Mouse (Mus musculus) heart, postnatal 14 days (tissue): ENCODE results near the gene Dhrs13. TPM values are rescaled to one million over a fixed set of nuclear protein-coding genes. Genes with fewer than 3 reads are reported as not detected.
"Not testable (repeated sequence)": the region's sequence is repeated elsewhere in the genome, so short reads cannot be mapped to it uniquely, and the experiment has no call there.

Experiments used
- DNase-seq, 2 experiments: peaks; one replicate each; pipeline ENCODE4 v3.0.0; 2021 to 2022
- intact Hi-C: fragments of 180-260 bp; cut with DNase I; formaldehyde crosslinking; loops from one replicate; pipeline ENCODE4 v1.15.1; 2025
- total RNA-seq, 2 experiments: library from RNA; stranded (reverse); gene quantifications; 2 replicates each; pipeline ENCODE4 v1.2.3; 2021

The Dhrs13 gene
- total RNA-seq, 2 experiments from 2014 or later: 3.8 to 3.9 TPM

DNA sequence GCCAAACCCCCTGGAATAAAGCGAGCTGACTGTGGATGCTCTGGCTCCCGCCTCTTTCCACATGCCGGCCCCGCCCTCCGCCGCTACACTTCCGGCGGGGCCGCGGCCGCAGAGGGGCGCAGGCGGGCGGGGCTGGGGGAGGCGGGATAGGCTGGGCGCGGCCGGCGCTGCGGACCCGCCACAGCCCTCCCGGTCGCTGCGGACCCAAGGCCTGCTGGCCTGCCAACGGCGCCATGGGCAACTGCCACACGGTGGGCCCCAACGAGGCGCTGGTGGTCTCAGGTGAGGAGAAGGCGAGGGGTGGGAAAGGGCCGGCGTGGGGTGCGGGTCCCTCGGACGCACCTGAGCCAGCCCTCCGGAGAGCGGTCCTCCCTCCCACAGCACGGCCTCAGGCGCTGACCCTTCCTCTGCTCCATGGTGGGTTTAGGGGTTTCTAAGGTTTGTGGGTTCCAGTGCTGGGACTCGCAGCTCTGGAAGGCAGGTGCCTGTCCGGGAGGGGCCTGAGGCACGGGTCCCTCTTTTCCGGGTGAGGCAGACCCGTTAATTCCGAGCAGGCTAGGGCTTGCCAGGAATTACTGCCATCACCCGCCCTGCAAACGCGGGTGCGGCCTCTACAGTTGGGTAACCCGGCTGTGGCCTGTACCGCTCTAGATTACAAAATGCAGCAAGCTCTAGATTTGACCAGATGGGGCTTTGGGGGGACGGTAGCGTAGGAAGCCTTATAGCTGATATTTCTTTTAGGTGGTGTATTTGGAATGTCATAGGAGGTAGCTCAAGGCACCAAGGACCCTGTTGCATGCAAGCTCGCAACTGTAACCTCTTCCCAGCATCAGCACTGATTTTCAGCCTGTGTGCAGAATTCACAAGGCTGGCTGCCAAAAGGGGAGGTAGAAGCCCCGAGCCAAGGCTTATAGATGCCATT lies 6.0 kb downstream of the Dhrs13 start, which contains the start of gene Flot2:
Gene Flot2, plus strand, starts transcription at position 101 of the 922 bp plus-strand sequence.
- peak; percentile 75 to 76 for DNase-seq
- intact Hi-C loops: no loop called here

DNA sequence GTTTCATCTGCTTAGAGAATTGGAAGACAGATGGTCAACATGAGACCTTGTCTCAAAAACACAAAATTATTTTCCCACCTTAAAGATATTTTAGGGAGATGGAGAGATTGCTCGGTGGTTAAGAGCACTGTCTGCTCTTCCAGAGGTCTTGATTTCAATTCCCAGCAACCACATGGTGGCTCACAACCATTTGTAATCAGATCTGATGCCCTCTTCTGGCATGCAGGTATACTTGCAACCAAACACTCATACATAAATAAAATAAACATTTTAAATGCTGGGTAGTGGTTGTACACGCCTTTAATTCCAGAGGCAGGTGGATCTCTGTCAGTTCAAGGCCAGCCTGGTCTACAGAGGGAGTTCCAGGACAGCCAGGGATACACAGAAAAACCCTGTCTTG lies 8.8 kb downstream of the Dhrs13 start:
- intact Hi-C loops: no loop called here
- no peak for DNase-seq

DNA sequence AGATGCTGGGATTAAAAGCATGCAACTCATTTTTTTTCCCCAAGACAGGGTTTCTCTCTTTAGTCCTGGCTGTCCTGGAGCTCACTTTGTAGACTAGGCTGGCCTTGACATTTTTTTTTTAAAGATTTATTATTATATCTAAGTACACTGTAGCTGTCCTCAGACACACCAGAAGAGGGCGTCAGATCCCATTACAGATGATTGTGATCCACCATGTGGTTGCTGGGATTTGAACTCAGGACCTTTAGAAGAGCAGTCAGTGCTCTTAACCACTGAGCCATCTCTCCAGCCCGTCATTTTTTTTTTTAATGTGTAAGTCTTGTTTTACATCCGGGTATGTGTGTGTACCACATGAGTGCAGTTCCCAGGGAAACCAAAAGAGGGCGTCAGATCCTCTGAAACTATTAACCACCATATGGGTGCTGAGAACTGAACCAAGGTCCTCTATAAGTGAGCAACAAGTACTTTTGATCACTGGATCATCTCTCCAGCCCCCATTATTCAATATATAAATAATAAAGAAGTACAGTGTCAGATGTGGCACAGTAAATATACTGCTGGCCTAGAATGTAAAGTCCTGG lies 10.3 kb downstream of the Dhrs13 start:
- DNase-seq, intact Hi-C loops: not testable (repeated sequence)

DNA sequence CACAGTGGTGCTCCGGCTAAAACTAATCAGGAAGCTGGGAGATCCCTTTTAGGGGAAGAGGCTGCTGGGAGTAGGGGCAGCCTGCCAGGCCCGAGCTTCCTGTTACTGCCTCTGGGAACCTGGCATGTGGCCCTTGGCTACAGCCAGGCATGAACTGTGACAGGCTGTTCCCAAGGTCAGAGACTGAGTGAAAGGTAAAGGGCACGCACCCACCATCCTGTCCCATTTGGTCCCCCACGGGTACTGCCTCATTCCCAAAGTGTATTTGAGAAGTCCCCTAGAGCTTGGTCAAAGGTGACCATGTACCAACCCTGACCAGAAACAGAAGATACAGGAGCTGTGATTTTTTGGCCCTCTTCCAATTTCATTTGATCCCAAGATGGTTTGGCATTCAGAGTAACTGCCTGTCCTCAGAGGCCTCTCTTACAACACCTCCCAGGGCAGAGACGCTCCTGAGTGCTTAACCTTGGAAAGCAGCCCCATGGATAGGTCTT lies 12.7 kb downstream of the Dhrs13 start:
- intact Hi-C loops: no loop called here
- peak; percentile 86 to 91 for DNase-seq

DNA sequence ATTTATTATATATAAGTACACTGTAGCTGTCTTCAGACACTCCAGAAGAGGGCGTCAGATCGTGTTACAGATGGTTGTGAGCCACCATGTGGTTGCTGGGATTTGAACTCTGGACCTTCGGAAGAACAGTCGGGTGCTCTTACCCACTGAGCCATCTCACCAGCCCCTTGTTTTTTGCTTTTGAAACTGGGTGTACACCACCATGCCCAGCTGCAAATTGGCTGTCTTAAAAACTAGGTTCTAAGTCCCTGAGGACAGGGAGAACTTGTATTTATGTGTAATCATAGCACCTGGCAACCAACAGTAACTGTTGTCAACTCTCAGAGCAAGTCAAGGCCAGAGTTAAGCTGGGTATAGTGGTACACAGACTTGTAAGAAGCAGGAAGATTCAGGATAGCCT lies 16.6 kb downstream of the Dhrs13 start:
- DNase-seq, intact Hi-C loops: not testable (repeated sequence)

- no peak for DNase-seq
- intact Hi-C loops: no loop called here
Observed at GRCm38 (mm10) chr11:78053078-78053477, 21.0 kb downstream of the Dhrs13 start.

DNA sequence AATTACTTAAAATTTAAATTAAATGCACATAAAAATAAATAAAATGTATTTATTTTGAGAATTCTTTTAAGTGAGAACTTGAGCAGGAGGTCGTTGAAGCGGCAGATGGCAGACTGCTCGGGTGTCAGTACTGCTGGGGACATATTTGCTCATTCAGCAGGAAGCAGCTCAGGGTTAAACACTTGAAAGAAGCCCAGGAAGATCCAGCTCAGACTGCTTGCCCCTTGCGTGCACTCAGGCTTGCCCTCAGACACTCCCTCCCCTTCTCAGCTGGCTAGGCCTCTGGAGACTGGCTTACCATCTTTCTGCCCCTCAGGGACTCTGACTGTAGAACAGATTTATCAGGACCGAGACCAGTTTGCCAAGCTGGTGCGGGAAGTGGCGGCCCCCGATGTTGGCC lies 24.9 kb downstream of the Dhrs13 start:
- no peak for DNase-seq
- intact Hi-C loops: no loop called here

DNA sequence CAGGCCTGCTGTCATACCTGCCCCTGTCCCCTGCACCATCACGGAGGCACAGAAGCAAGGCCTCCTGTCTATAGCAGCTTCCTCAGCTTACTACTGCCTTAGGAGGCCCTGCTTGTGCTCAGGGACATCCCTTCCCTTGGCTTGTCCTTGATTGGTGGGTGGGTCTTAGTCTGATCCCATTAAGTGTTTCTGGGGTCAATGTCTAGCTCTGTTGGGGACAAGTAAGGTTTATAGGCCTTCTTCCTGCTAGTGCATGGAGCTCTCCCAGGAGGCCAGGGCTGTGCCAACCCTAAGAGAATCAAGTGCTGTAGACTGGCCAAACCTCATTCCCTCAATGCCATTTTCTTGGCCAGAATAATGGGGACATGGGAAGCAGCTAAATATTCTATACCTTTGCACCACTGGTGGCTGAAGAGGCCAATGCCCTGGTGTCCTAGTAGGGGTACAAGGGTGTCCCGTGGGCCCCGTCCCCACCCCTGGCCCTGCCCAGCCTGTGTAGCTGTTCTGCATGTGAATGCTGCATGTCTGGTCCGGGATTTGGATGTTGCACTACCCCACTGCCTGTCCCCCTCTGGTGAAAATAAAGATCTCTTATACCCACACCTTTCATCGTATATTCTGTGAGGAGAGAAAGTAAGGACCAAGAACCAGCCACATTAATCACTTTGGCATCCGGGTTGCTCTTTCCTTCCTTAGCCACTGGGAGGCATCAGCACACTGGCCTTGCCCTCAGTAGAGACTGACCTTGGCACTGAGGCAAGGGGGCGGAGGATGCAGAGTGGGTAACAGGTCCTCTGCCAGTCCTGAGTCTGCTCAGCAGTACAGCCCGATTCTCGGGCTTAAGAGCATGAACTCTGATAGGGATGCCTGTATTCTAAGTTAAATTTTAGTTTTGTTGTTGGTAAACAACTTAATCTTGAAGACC lies 28.0 kb downstream of the Dhrs13 start:
- peak; percentile 77 to 87 for DNase-seq
- intact Hi-C loops: loop anchor here (2.0 kb wide), 2 partner anchors 93 to 119 kb away; no protein-coding TSS in a partner anchor

DNA sequence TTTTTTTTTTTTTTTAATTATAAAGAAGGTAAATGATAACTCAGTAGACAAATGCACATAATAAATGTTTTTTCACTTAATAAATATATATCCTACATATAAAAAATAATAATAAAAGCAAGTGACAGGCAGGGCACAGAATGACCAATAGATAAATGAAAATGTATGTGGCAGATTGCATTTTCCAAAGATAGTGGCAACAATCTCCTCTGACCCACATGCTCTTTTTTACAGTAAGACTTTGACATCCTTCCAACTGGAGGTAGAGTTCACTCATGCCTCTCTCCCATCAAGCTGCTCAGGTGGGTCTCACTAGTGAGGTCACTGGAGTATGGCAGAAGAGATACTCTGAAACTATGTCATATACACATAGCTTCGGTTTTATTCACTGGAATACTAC lies 30.5 kb downstream of the Dhrs13 start:
- intact Hi-C loops: loop anchor here (1.0 kb wide), 1 partner anchor 115 kb away; no protein-coding TSS in a partner anchor
- no peak for DNase-seq

GRCm38 (mm10) chr11:78065906-78066305 lies 33.8 kb downstream of the Dhrs13 start:
- no peak for DNase-seq
- intact Hi-C loops: no loop called here

DNA sequence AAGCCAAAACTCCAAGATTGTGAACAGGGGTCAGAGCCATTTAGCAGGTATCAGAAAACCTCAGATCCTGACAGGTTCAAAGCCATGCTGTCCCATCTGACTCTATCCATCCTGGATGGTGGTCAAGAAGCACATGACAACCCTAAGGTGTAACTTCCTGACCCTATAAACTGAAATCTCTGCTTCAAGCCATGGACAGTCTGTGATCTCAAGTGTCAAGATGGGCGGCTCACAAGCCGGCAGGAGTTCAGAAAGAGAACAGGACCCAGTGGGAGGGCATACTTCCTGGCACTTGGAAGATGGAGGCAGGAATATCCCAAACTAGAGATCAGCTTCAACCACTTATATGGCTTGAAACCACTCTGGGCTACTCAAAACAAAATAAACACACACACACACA lies 34.6 kb downstream of the Dhrs13 start:
- no peak for DNase-seq
- intact Hi-C loops: no loop called here

DNA sequence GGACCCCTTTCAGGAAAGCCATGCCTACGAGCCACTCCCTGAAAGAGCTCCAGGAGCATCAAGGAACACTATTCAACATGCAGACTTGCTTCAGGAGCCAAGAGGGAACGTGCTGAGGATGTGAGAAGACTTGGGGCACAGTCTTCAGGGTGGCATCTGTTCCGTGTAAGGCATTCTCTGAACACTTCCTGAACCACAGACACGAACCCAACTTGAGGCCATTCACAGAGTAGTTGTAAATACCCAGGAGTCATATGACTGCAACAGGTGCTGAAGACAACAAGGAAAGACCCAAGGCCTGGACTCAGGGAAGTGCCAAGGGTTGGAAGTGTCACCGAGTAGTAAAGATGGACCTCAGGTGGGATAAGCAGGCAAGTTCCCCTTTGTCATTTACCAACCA lies 35.5 kb downstream of the Dhrs13 start:
- intact Hi-C loops: no loop called here
- DNase-seq: no peak

GRCm38 (mm10) chr11:78069130-78069529 lies 37.0 kb downstream of the Dhrs13 start:
- intact Hi-C loops: no loop called here
- no peak for DNase-seq

DNA sequence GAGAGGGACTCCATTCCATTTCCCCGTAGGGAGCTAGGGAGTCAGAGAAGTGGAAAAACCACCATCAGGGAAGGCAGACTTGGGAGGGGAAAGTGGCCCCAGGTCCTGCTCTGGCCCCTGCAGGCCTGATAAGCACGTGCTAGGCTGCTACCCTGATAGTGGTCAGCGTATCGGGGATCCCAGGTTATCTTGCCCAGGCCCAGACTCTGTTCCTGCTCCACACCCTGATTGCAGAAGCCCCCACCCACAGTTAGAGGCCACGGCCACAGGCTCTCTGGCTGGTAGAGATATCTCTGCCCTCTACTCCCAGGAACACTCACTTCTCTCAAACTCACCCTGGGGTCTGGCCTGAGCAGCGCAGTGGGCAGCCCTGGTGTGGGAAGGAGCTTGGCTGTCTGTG lies 37.6 kb downstream of the Dhrs13 start:
- intact Hi-C loops: no loop called here
- no peak for DNase-seq

DNA sequence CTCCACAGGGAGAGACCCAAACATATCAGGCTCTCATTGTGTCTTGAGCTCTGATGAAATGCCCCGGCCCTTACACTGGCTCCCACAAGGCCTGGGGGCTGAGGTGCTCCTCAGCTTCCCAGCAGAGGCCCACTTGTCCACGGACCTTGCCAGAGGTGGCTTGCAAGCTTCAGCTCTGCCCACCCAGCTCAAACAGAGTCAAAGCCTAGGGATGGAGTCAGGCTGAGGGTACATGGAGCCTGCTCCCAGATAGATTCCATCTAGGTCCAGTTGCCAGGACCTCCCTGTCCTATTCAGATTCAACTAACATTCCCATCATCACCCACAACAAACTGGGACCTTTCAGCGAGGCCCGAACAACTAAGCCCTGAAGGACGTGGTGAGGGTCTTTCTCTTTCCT lies 39.9 kb downstream of the Dhrs13 start:
- intact Hi-C loops: no loop called here
- DNase-seq: no peak

- intact Hi-C loops: no loop called here
Observed at GRCm38 (mm10) chr11:78072425-78073130, 40.5 kb downstream of the Dhrs13 start.

DNA sequence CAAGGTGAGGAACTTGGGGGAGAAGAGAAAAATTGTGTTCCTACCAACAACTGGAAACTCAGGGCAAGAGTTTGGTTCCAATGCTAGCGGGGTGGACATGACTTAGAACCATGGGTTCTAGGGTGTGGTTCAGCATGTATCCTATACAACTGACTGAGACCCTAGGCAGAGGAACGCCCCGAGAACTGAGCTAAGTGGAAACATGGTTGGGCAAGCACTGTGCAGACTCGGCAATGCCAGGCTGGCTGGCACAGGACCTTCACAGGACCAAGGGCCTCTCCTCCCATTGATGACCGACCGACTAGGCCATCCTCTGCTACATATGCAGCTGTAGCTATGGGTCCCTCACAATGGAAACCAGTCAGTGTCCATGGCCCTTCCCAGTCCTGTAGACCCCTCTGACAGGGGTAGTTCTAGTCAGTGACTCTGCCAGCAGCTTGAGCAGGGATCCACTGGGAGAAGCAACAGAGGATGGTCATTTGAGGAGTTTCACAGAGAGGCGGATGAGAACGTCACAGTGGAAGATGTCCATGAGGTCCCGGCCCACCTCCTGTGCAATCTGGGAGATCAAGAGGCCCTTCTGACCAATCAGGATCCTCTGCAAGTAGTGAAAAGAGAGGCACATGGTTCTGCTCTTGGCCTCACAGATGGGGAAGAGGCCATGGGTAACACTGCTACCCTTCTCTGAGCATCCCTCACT lies 41.6 kb downstream of the Dhrs13 start:
- intact Hi-C loops: no loop called here
- no peak for DNase-seq

More at GRCm38 (mm10) chr11:78072425-78073130, 40.5 kb downstream of the Dhrs13 start:
- DNase-seq: no peak

DNA sequence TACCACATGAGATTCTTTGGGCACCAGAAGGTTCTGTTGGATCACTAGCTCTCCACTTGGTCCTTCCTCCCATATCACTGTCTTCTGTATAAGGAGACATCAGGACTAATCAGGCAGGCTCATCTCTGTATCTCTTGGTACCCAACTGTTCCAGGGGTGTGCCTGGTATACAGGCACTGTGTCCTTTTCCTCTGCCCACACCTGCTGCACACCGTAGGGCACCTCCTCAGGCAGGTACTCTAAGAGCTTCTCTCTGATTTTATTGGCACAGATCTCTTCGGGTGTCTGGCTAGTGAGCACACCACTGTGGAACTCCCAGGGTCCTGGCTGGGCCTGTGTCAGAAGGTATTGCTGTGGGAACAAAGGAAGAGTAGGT lies 42.2 kb downstream of the Dhrs13 start:
- DNase-seq: no peak
- intact Hi-C loops: no loop called here

GRCm38 (mm10) chr11:78074666-78075065 lies 42.6 kb downstream of the Dhrs13 start:
- no peak for DNase-seq
- intact Hi-C loops: no loop called here
